31 mouse cellular contexts compared by ENCODE assay signal in genomic region chr13:16833069-16833468, GRCm38 (mm10).
"Had no signal": no experiment of that assay in that cellular context is flagged by ENCODE, and none has a peak within 500 bp of the region (broad histone marks: within the 10 kb centered on the region; RNA-seq: fewer than 3 reads in every experiment).

No protein-coding gene starts in this region.

- H3K4me3 ChIP-seq: limb, embryonic 10.5 days; limb, embryonic 12.5 days; limb, embryonic 13.5 days; limb, embryonic 15.5 days; liver, embryonic 12.5 days; liver, embryonic 13.5 days; liver, embryonic 15.5 days; lung, embryonic 15.5 days; megakaryocyte, embryonic 14.5 days; midbrain, embryonic 10.5 days; midbrain, embryonic 12.5 days; midbrain, embryonic 13.5 days; midbrain, embryonic 15.5 days; myocyte had no signal

- H3K9me3 ChIP-seq: limb, embryonic 10.5 days; limb, embryonic 12.5 days; limb, embryonic 13.5 days; limb, embryonic 15.5 days; liver, embryonic 12.5 days; liver, embryonic 13.5 days; liver, embryonic 15.5 days; lung, embryonic 15.5 days; megakaryocyte, embryonic 14.5 days; midbrain, embryonic 10.5 days; midbrain, embryonic 12.5 days; midbrain, embryonic 13.5 days; midbrain, embryonic 15.5 days had no signal

- H3K36me3 ChIP-seq: limb, embryonic 10.5 days; limb, embryonic 12.5 days; limb, embryonic 13.5 days; limb, embryonic 15.5 days; liver, embryonic 12.5 days; liver, embryonic 13.5 days; liver, embryonic 15.5 days; lung, embryonic 15.5 days; midbrain, embryonic 10.5 days; midbrain, embryonic 12.5 days; midbrain, embryonic 13.5 days; midbrain, embryonic 15.5 days had no signal

- H3K4me1 ChIP-seq: limb, embryonic 10.5 days; limb, embryonic 12.5 days; limb, embryonic 13.5 days; limb, embryonic 15.5 days; liver, embryonic 12.5 days; liver, embryonic 13.5 days; liver, embryonic 15.5 days; megakaryocyte, embryonic 14.5 days; midbrain, embryonic 10.5 days; midbrain, embryonic 12.5 days; midbrain, embryonic 13.5 days; midbrain, embryonic 15.5 days had no signal

- ATAC-seq: liver, embryonic 12.5 days; liver, postnatal 0 days; lung, postnatal 0 days; midbrain, embryonic 13.5 days; midbrain, embryonic 15.5 days; midbrain, embryonic 16.5 days had no signal

- DNase-seq: left cerebral cortex, postnatal 4 days; liver; liver, embryonic 13.5 days; liver, postnatal 0 days; lung, adult 18-20 months; lung, adult 2 months; lung, embryonic 14.5 days; lung, postnatal 10 days; lung, postnatal 14 days; lung, postnatal 36 days; lung, postnatal 4 days; midbrain, embryonic 14.5 days had no signal

- H3K27me3 ChIP-seq: limb, embryonic 12.5 days; limb, embryonic 13.5 days; limb, embryonic 15.5 days; liver, embryonic 12.5 days; liver, embryonic 13.5 days; liver, embryonic 15.5 days; lung, embryonic 15.5 days; megakaryocyte, embryonic 14.5 days; midbrain, embryonic 12.5 days; midbrain, embryonic 13.5 days; midbrain, embryonic 15.5 days had no signal

- H3K9ac ChIP-seq: limb, embryonic 12.5 days; limb, embryonic 13.5 days; limb, embryonic 15.5 days; liver, embryonic 12.5 days; liver, embryonic 13.5 days; liver, embryonic 14.5 days; liver, embryonic 15.5 days; liver, postnatal 0 days; lung, embryonic 14.5 days; lung, embryonic 15.5 days; midbrain, embryonic 12.5 days; midbrain, embryonic 13.5 days; midbrain, embryonic 15.5 days had no signal

- H3K4me2 ChIP-seq: limb, embryonic 12.5 days; limb, embryonic 13.5 days; limb, embryonic 15.5 days; liver, embryonic 11.5 days; liver, embryonic 12.5 days; liver, embryonic 13.5 days; liver, embryonic 15.5 days; lung, embryonic 14.5 days; lung, embryonic 15.5 days; midbrain, embryonic 11.5 days; midbrain, embryonic 12.5 days; midbrain, embryonic 13.5 days; midbrain, embryonic 15.5 days had no signal

- H3K27ac ChIP-seq: limb, embryonic 10.5 days; limb, embryonic 12.5 days; limb, embryonic 13.5 days; limb, embryonic 15.5 days; liver, embryonic 12.5 days; liver, embryonic 13.5 days; liver, embryonic 14.5 days; liver, embryonic 15.5 days; lung, embryonic 15.5 days; macrophage; midbrain, embryonic 10.5 days; midbrain, embryonic 12.5 days; midbrain, embryonic 13.5 days; midbrain, embryonic 15.5 days had no signal
